Mouse (Mus musculus) effector memory CD4-positive, alpha-beta T cell, adult 5 months (primary cell): ENCODE results near the gene Gm21994. TPM values are rescaled to one million over a fixed set of nuclear protein-coding genes. Genes with fewer than 3 reads are reported as not detected.

Experiments
- polyA plus RNA-seq: library from polyadenylated mRNA; unstranded; fragments of 100-300 nt; shearing (Covaris generic); gene quantifications from one replicate; pipeline ENCODE4 v1.2.1, GENCODE M21; 2017

The Gm21994 gene
- polyA plus RNA-seq: 4.9 TPM

GRCm38 (mm10) chr2:150255491-150255890 is at the start of gene Gm21994:
Gene Gm21994, minus strand, starts transcription at chr2:150255591.

GRCm38 (mm10) chr2:150257291-150257690 is 1.9 kb upstream of the Gm21994 start, which contains the start of gene Gm14124:
Gene Gm14124, plus strand, starts transcription at chr2:150257517.

GRCm38 (mm10) chr2:150217600-150218362 is 37.6 kb downstream of the Gm21994 start, which contains the start of gene Zfp937:
Gene Zfp937, plus strand, starts transcription at chr2:150218073.

Other genes with a start within 250 kb of the Gm21994 start
- gene Zfp120, start 118.9 kb downstream of the Gm21994 start, polyA plus RNA-seq: 11.6 TPM
- gene Gm10770, start 75.9 kb downstream of the Gm21994 start, polyA plus RNA-seq: not detected
- not detected for gene Gm14139, start 73.8 kb downstream of the Gm21994 start, polyA plus RNA-seq
- 1.6 TPM for gene Zfp937, start 37.5 kb downstream of the Gm21994 start, polyA plus RNA-seq
- gene Gm14124, start 1.9 kb upstream of the Gm21994 start, polyA plus RNA-seq: not detected
- gene Gm10130, start 68.1 kb upstream of the Gm21994 start, polyA plus RNA-seq: 3.2 TPM
- gene 3300002I08Rik, start 107.2 kb upstream of the Gm21994 start, polyA plus RNA-seq: 1.8 TPM
- gene Zfp442, start 195.9 kb upstream of the Gm21994 start, polyA plus RNA-seq: 1.9 TPM
- gene Zfp345, start 229.5 kb upstream of the Gm21994 start, polyA plus RNA-seq: not detected